Mouse (Mus musculus): ENCODE results near the gene Cpne6.

Cpne6 gene

DNA sequence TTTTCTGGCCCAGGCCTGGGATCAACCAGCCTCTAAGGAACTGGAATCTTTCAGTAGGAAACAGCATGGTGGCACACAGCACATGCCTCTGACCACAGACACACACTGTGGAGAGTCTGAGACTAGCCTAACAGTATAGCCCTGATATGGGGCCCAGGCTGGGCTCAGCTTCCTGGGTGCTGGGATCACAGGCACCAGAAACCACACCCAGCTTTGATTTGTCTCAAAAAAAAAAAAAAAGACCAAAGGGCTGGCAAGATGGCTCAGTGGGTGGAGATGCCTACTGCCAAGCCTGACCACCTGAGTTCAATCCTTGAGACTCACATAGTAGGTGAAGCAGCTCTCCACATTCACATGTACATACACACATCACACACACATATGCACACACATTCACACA is 44.4 kb downstream of the Cpne6 start:
- no peak for DNase-seq (ENCODE audit: low read depth, low spot score)

DNA sequence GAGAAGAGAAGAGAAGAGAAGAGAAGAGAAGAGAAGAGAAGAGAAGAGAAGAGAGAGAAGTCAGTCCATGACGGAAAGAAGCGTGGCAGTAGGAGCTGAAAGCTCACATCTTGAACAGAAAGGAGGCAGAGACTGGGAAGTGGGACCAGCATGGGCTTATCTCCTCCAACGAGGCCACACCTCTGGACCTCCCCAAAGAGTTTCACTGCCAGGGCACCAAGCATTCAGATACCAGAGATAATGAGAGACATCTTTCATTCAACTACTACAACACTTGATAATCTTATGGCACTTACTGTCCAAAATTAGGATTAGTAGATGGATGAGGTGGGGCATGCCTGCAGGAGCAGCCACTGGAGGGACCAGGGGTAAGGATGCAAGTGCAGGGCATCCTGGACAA is 45.5 kb downstream of the Cpne6 start:
- no peak for DNase-seq (ENCODE audit: low read depth, low spot score)

DNA sequence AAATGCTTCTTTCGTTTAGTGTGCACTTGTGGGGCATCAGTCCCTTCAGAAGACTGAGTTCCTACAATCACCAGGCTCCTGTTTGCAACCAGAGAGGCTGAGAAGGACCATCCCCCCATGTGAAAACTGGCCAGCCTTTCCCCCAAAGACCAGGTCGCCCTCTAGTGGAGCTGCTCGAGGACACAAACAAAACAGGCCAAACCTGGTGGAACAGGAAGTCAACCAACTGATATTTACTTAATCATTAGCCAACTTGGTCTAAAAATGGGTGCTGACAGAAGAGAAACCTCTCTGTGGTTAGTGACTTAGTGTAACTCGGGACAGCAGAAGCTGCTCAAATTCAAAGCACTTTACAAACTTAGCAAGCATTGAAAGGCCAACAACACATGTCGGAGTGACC is 46.8 kb downstream of the Cpne6 start:
- DNase-seq (ENCODE audit: low read depth, low spot score): no peak

DNA sequence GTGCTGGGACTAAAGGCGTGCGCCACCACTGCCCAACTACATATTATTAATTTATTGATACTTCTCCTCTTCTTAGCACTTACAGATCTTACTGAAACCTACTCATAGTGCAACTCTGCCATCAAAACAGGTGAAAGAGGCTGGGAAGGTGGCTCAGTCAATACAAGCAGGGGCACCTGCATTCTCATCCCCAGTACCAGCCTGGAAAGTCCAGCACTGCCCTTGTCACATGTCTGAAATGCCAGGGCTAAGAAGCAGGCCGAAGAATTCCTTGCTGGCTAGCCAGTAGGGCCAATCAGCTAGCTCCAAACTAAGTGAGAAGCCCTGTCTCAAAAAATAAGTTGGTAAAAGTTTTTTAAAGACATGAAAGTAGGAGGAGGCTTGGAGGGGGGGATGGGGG is 47.3 kb downstream of the Cpne6 start:
- DNase-seq (ENCODE audit: low read depth, low spot score): no peak

DNA sequence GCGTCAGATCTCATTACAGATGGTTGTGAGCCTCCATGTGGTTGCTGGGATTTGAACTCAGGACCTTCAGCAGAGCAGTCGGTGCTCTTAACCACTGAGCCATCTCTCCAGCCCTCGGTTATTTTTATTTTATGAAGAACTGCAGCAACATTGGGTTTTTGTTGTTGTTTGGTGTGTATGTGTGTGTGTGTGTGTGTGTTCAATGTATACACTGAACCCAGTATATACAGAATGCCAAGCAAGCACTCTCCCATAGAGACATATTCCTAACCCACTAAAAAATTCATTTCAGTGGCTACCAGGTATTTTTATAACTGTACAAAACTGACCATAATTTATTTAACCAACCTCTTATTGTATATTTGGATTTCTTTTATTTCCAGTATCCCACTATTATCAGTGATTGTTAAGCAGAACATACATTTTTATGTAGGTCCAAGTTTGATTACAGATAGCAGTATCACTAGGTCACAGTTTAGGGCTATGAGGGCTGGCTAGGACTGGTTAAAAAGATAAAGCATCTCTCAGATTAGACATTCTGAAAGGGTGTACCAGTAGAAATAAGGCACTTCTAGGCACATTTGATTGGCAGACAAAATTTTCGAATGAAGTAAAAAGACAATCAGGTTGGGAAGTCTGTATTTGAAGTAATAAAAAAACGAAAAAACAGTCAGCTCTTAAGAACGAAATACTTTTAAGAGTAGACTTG is 48.6 kb downstream of the Cpne6 start:
- no peak for DNase-seq (ENCODE audit: low read depth, low spot score)

DNA sequence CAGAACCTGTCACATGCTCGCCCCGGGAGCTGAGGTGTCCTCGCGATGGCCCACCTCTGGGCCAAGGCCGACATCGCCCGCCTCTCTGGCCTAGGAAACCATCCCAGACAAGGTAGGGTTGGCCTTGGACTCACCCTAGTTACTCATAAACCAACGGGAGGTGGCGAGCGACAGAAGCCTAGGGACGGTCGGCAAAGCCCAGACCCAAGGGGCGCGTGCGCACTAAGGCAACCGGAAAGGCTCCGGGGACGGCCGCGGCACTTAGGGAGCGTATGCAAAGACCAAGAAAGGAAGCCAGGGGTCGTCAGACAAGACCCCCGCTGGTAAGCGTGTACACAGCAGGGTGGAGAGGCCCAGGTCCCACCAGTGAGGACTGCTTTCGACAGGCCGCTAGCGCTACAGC is 49.6 kb downstream of the Cpne6 start, which contains the start of gene Dcaf11:
Gene Dcaf11 (plus strand): TSS at position 208 of the 403 bp plus-strand sequence.
- peak; percentile 89 for DNase-seq (ENCODE audit: low read depth, low spot score)

DNA sequence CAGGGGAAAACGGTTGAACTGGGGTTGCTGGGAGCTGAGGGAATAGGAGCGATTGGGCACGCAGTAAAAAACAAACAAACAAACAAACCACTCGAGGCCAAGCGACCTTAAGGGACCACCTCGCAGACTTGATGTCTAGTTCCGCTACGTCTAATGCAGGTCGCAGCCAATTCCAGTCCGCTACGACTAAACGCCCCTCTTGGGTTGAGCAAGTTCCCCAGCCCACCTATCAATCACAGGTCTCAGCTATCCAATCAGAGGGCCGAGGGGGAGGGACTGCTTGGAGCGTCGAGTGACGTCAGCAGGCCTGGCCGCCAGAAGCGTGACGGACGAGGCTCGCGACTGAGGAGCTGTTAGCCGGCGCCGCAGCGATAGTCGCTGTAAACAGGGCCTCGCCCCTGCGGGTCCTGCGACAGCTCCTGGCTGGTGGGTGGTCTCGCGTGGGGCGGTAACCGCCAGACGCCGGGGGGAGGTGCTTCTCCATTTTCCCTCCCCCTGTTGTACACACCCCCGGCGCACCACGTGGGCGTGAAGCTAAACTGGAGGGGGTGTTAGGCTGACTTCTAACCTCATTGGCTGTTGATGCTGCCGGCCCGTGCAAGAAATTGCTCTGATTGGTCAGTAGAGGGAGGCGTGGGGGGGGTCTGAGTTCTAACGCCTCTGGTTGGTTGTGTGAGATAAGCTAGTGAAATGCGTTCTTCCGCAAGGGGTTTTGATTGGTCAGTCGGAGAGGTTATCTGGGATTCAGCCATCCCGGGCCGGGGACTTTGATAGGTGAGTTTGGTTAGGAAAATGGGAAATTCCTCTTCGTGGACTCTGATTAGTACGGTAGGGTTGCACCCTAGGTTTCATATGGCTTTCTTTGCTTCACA is 50.2 kb downstream of the Cpne6 start, which contains the start of gene A730061H03Rik:
Gene A730061H03Rik (minus strand): TSS at position 205 of the 872 bp plus-strand sequence.
- DNase-seq (ENCODE audit: low read depth, low spot score): peak; percentile 100

DNA sequence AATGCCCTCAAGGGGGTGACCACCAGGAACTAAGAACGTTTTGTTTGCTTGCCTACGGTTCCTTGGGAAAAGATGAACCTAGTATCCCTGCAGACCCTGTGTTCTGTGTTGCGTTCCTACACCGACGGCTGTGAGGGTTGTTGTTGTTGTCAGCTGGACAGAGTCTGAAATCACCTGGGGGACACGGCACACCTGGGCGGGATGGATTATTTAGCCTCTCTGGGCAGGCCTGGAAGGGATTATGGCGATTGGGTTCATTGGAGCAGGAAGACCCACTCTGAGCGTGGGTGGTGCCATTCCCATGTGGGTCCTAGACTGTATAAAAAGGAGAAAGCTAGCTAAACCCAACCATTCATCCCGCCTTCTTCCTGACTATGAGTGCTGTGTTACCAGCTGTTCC is 51.6 kb downstream of the Cpne6 start:
- DNase-seq (ENCODE audit: low read depth, low spot score): no peak

DNA sequence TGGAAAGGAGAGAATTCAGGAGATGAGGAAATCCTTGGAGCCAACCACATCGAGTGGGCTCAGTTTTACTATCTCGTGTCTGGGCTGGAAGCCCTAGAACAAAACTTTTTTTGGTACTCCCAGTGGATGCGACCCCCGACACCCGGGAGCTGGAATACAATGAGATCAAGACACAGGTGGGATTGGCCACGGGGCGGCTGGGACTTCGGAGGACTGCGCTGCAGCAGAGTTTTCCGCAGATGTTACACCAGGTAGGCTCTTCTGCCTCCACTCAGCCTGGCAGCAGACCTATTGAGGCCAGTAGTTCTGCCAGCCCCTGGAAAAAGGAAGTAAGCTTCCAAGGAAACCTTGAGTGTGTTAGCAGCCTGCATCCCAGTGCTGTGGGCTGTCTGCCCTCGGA is 53.0 kb downstream of the Cpne6 start:
- no peak for DNase-seq (ENCODE audit: low read depth, low spot score)

DNA sequence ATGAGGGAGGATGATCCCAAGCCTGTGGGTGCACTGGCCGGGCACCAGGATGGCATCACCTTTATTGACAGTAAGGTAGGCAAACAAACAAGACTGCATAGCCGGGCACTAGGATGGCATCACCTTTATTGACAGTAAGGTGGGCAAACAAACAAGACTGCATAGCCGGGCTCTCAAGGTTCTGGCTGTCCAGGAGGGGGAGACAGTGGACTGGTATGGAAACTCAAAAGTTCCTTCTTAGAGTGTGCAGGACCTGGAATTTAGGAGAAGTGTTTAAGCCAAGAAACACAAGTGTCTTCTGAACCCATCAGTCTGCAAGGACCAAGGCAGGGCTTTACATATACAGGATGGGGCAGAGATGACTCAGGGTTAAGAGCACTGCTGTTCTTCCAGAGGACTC is 55.5 kb downstream of the Cpne6 start:
- DNase-seq (ENCODE audit: low read depth, low spot score): no peak
